Mouse (Mus musculus): ENCODE data around the gene Slc9a9.

- TF ChIP-seq GATA1 (IDR thresholded peaks at IDR 0.05; ENCODE audit: borderline replicate concordance, low read length) (no peak), FLI1 (IDR thresholded peaks at IDR 0.05; ENCODE audit: low read length) (no peak)
Measured at GRCm38 (mm10) chr9:94647425-94647824, 22.3 kb upstream of the Slc9a9 start.

Measured in megakaryocyte, embryonic 14.5 days (primary cell).